Mouse (Mus musculus): ENCODE data around the gene Pla2g1b. TPM values are rescaled to one million over a fixed set of nuclear protein-coding genes. Genes with fewer than 3 reads are reported as not detected.

The Pla2g1b gene
- total and polyA plus RNA-seq, 2 experiments = 2.7 TPM; not detected in 1

DNA sequence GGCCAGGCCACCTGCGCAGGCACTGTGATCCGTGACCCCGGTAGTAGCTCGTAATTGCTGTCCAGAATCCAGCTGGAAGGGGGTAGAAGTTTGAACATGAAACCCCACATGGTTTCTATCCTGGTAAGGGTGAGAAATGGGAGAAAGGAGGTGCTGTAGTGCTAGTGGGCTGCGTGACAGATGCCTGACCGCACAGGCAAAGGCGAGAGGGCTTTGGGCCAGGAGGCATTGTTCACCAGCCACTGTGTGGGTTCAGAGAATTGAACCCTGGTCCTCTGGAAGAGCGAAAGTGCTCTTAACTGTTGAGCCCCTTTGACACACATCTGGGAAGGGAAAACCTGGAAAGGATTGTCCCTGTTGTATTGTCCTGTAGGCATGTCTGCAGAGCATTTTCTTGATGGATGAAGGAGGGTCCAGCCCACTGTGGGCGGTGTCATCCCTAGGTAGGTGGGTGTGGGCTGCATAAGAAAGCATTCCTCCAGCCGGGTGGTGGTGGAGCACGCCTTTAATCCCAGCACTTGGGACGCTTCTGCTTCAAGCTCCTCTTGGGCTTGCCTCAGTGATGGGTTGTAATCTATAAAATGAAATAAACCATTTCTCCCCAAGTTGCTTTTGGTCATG is 10.2 kb downstream of the Pla2g1b start:
- Histone ChIP-seq H3K4me3 (ENCODE audit: insufficient read depth, low read depth, low read length) (peak overlapping the region; percentile 24; the same call in 1 of the 2 replicates), H3K9ac (ENCODE audit: low read depth, low read length) (peak overlapping the region; percentile 32; the same call in 1 of the 2 replicates), H3K27ac (replicated peaks; ENCODE audit: insufficient read depth, low read depth, low read length) (peak overlapping the region; percentile 30; the same call in 1 of the 2 replicates), H3K27me3 (ENCODE audit: control insufficient read depth, insufficient read depth, low read length) (no peaks in the 10 kb centered on the region), H3K4me1 (ENCODE audit: control insufficient read depth, insufficient read depth, low read length) (no peaks in the 10 kb centered on the region), H3K79me2 (ENCODE audit: control insufficient read depth, insufficient read depth, low read length) (no peaks in the 10 kb centered on the region), H3K36me3 (ENCODE audit: control insufficient read depth, insufficient read depth, low read length) (peaks cover 4% of the 10 kb centered on the region; the same call in 1 of the 2 replicates)
- TF ChIP-seq POLR2A (IDR thresholded peaks at IDR 0.05; ENCODE audit: extremely low read depth, insufficient read depth, low read length) (no peak), CTCF (IDR thresholded peaks at IDR 0.05; ENCODE audit: low read depth, low read length) (no peak)
- WGBS = 36% methylated on average over 12 of the region's 12 CpGs
- DNase-seq (ENCODE audit: extremely low read depth, low read depth, low spot score) = no peak

DNA sequence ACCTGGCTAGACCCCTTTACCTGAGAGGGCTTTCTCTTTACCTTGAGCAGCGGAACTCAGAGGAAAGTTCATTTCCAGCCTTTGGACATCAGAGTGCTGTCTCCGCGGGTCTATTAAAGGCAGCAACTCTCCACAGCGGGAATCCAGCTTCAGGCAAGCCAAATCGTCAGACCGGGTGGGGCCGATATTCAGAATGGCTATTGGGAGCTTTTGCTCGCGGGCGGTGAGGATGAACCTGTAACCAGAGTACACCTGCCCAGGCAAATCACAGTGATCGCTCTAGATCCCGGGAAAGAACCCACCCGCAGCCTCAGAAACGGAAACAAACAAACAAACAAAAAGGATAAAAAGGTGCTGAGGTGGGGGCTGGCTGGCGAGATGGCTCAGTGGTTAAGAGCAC is 13.5 kb downstream of the Pla2g1b start:
- no peaks in the 10 kb centered on the region for H3K79me2 ChIP-seq (ENCODE audit: control insufficient read depth, insufficient read depth, low read length)
- TF ChIP-seq CTCF (IDR thresholded peaks at IDR 0.05; ENCODE audit: low read depth, low read length) (no peak), POLR2A (IDR thresholded peaks at IDR 0.05; ENCODE audit: extremely low read depth, insufficient read depth, low read length) (no peak)
- no peak for DNase-seq (ENCODE audit: extremely low read depth, low read depth, low spot score)
- peaks cover 4% of the 10 kb centered on the region; the same call in 1 of the 2 replicates for H3K36me3 ChIP-seq (ENCODE audit: control insufficient read depth, insufficient read depth, low read length)
- H3K4me3 ChIP-seq (ENCODE audit: insufficient read depth, low read depth, low read length) = no peak overlapping the region
- no peak overlapping the region for H3K9ac ChIP-seq (ENCODE audit: low read depth, low read length)
- H3K27me3 ChIP-seq (ENCODE audit: control insufficient read depth, insufficient read depth, low read length) = no peaks in the 10 kb centered on the region
- 84% methylated on average over 15 of the region's 15 CpGs for WGBS
- H3K27ac ChIP-seq (replicated peaks; ENCODE audit: insufficient read depth, low read depth, low read length) = no peak overlapping the region
- H3K4me1 ChIP-seq (ENCODE audit: control insufficient read depth, insufficient read depth, low read length) = no peaks in the 10 kb centered on the region

DNA sequence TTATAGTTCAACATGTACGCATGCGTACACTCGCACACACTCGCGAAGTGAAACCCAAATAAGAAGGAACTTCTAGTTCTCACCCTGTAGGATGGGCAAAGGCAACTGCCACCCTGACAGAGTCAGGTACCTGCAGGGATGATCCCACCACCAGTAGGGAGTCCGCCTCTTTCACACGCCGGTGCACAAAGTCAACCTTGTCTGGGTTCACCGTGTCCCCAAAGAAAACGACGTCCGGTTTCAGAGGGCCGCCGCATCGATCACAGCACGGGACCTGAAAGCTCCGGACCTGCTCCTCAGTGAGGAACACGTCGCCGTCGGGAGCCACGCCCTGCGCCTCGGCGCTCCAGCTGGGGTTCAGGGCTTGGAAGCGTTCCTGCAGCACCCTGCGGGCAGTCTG is 14.0 kb downstream of the Pla2g1b start:
- Histone ChIP-seq H3K36me3 (ENCODE audit: control insufficient read depth, insufficient read depth, low read length) (peaks cover 4% of the 10 kb centered on the region; the same call in 1 of the 2 replicates), H3K27ac (replicated peaks; ENCODE audit: insufficient read depth, low read depth, low read length) (no peak overlapping the region), H3K27me3 (ENCODE audit: control insufficient read depth, insufficient read depth, low read length) (no peaks in the 10 kb centered on the region), H3K79me2 (ENCODE audit: control insufficient read depth, insufficient read depth, low read length) (no peaks in the 10 kb centered on the region), H3K4me3 (ENCODE audit: insufficient read depth, low read depth, low read length) (no peak overlapping the region), H3K9ac (ENCODE audit: low read depth, low read length) (no peak overlapping the region), H3K4me1 (ENCODE audit: control insufficient read depth, insufficient read depth, low read length) (no peaks in the 10 kb centered on the region)
- TF ChIP-seq CTCF (IDR thresholded peaks at IDR 0.05; ENCODE audit: low read depth, low read length) (no peak), POLR2A (IDR thresholded peaks at IDR 0.05; ENCODE audit: extremely low read depth, insufficient read depth, low read length) (no peak)
- DNase-seq (ENCODE audit: extremely low read depth, low read depth, low spot score) = no peak
- WGBS = 73% methylated on average over 27 of the region's 27 CpGs

DNA sequence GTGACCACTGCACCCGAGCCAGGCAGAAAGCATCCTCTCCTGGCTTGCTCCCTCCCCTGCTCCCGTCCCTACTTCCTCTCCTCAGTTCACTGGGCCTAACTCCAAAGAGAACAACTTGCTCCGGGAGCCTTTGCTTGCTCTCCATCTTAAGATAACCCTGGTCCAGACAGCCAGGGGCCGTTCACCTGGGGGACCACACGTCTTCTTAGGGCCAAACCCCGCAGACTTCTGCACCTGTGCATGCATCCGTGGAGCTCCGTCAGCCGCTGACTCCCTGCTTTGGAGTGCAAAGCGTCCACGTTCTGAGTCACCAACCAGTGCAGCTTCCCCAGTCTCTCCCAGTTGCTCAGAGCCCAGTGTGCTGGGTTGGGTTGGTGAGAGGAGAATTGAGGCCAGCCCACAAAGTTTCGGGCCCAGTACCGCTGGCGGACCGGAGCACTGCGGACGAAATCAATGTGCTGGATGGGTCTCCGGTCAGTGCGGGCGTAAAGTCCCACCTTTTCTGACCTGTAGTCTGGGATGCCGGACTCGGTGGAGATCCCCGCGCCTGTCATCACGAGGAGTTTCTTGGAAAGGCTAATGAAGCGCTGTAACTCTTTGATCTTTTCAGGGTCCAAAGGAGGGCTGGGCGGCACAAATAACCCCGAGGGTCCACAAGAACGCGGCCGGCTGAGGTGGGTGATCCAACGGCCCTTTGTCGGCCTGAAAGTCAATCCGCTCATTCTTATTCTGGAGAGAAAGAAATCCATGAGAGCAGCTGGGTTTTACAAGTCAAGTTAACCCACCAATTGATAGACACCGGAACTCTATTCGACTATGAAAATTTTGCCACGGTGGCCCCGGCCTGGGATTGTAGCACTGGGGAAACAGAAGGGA is 16.6 kb downstream of the Pla2g1b start:
- Histone ChIP-seq H3K4me3 (ENCODE audit: insufficient read depth, low read depth, low read length) (no peak overlapping the region), H3K27me3 (ENCODE audit: control insufficient read depth, insufficient read depth, low read length) (no peaks in the 10 kb centered on the region), H3K9ac (ENCODE audit: low read depth, low read length) (no peak overlapping the region), H3K79me2 (ENCODE audit: control insufficient read depth, insufficient read depth, low read length) (no peaks in the 10 kb centered on the region), H3K27ac (replicated peaks; ENCODE audit: insufficient read depth, low read depth, low read length) (no peak overlapping the region), H3K4me1 (ENCODE audit: control insufficient read depth, insufficient read depth, low read length) (no peaks in the 10 kb centered on the region), H3K36me3 (ENCODE audit: control insufficient read depth, insufficient read depth, low read length) (peaks cover 4% of the 10 kb centered on the region; the same call in 1 of the 2 replicates)
- no peak for TF ChIP-seq CTCF (IDR thresholded peaks at IDR 0.05; ENCODE audit: low read depth, low read length)
- WGBS = 80% methylated on average over 38 of the region's 38 CpGs
- DNase-seq (ENCODE audit: extremely low read depth, low read depth, low spot score) = no peak

DNA sequence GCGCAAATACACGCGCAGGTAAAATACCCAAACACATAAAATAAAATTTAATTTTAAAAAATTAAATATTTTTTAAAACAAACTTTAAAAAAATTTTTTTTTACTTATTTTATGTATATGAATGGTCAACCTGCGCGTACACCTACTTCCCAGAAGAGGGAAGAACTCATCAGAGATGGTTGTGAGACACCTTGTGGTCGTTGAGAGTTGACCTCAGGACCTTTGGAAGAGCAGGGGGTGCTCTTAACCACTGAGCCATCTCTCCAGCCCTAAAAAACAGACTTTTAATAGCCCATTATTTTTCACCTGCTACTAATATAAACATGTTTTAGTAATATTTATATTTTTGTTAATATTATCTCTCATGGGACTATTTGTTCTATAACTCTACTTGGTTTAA is 17.3 kb downstream of the Pla2g1b start:
- H3K4me3 ChIP-seq (ENCODE audit: insufficient read depth, low read depth, low read length) = no peak overlapping the region
- no peak overlapping the region for H3K9ac ChIP-seq (ENCODE audit: low read depth, low read length)
- no peaks in the 10 kb centered on the region for H3K27me3 ChIP-seq (ENCODE audit: control insufficient read depth, insufficient read depth, low read length)
- WGBS = 71% methylated on average over 6 of the region's 6 CpGs
- peaks cover 4% of the 10 kb centered on the region; the same call in 1 of the 2 replicates for H3K36me3 ChIP-seq (ENCODE audit: control insufficient read depth, insufficient read depth, low read length)
- no peak overlapping the region for H3K27ac ChIP-seq (replicated peaks; ENCODE audit: insufficient read depth, low read depth, low read length)
- no peak for DNase-seq (ENCODE audit: extremely low read depth, low read depth, low spot score)
- TF ChIP-seq CTCF (IDR thresholded peaks at IDR 0.05; ENCODE audit: low read depth, low read length) = no peak
- no peak for TF ChIP-seq POLR2A (IDR thresholded peaks at IDR 0.05; ENCODE audit: extremely low read depth, insufficient read depth, low read length)
- no peaks in the 10 kb centered on the region for H3K4me1 ChIP-seq (ENCODE audit: control insufficient read depth, insufficient read depth, low read length)
- H3K79me2 ChIP-seq (ENCODE audit: control insufficient read depth, insufficient read depth, low read length) = no peaks in the 10 kb centered on the region

All from liver, adult 2 months (tissue).